Mouse (Mus musculus): ENCODE measurements around the gene Vmn1r163.
"Not testable (repeated sequence)": the region's sequence is repeated elsewhere in the genome, so short reads cannot be mapped to it uniquely, and the experiment has no call there.

The Vmn1r163 gene

GRCm38 (mm10) chr7:23055240-23055639 lies at the start of gene Vmn1r163:
TSS of gene Vmn1r163 (plus strand) at chr7:23055540.
- DNase-seq = not testable (repeated sequence)

GRCm38 (mm10) chr7:23019823-23020222 lies 35.5 kb upstream of the Vmn1r163 start, which contains the start of gene Gm4216:
TSS of gene Gm4216 (minus strand) at chr7:23019923.
- DNase-seq = not testable (repeated sequence)

GRCm38 (mm10) chr7:23067356-23067755 lies 12.0 kb downstream of the Vmn1r163 start, which contains the start of gene Gm8720:
TSS of gene Gm8720 (minus strand) at chr7:23067456.
- DNase-seq = not testable (repeated sequence)

Measured in lung, postnatal 14 days (tissue).